Mouse (Mus musculus) spleen, adult 18-20 months (tissue): ENCODE data around the gene Reep1.

Experiments used
- DNase-seq, 2 experiments: peaks; one replicate each; pipeline ENCODE4 v3.0.0; 2022; ENCODE audit warnings: mixed read lengths in 2 of 2

Gene Reep1

DNA sequence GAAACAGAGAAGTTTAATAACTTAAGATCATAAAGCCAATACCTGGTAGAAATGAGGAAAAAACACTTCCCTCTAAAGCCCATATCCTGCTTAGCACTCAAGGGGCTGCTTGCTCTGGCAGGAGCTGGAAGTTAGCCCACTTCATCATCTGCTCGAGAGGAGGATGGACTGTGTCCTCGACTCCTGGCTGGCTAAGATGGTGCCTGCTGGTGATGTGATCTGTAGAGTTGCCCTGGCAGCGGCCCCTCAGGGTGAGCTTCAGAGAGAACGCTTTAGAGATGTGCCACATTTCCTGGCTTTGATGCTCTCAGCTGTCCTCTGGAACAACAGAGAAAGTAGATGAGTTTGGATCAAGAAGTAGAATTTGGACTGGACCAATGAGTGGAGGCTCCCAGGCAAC is 31.2 kb downstream of the Reep1 start:
- no peak for DNase-seq

DNA sequence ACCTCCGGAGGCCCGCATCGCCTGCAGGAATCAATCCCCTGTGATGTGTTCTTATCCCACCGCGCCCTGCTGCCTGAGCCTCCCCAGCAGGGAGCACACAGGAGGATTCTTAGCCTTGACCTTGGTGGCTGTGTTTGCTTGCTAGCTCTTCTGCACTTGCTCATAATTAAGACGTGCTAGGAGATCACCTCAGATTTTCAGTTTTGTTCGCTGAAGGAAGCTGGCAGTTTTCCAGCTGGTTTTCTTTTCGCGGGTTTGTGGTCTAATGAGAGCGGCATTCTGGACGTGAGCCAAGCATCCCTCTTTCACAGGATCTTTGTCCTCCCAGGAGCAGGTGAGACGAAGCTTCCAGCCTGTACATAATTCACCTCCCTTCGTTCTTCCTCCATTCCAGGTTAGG is 33.6 kb downstream of the Reep1 start:
- no peak for DNase-seq

DNA sequence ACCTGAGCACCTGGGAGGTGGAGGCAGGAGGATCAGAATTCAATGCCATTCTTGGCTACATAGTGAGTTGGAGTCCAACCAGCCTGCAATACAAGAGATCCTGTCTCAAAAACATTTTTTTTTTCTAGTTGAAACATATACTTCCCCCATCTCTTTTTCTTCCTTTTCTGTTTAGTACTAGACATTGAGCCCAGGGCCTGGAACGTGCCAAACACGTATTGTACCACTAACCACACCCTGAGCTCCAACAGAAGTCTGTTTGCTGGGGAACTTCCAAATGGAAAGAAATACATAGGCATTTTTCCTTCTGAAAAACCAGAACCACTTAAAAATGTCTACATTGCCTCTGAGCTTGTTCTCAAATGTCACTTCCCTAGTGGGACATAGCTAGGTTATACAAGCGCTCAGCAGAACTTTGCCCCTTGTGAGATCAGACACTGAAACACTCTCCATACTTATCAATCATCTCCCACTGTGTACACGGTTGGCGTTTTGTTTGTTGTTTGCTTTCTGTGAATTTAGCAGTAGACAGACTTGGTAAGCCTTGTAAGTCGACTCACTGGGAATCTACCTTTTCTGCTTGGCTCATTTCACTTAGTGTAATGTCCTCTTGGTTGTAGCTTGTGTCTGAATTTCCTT is 34.8 kb downstream of the Reep1 start:
- DNase-seq = no peak

GRCm38 (mm10) chr6:71744934-71745333 is 37.6 kb downstream of the Reep1 start:
- no peak for DNase-seq

- DNase-seq = no peak
Observed at GRCm38 (mm10) chr6:71745482-71746234, 38.3 kb downstream of the Reep1 start.

DNA sequence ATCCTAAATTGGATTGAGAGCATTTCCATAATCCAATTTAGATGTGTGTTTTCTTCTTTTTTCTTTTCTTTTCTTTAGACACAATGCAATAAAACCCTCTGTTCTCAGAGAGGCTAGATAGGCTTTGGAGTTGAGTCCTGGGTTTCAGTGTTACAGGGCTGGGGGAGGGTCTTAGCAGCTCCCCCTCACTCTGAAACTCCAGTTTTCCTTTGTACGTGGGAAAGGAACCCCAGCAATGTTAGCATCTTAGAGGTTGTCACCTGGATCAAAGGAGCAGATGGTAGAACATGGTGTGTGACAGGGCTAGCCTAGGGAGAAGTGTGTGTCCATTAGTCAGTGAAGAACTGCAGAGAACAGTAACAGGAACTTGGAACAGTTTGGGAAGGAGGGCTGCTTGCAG is 38.9 kb downstream of the Reep1 start:
- no peak for DNase-seq

DNA sequence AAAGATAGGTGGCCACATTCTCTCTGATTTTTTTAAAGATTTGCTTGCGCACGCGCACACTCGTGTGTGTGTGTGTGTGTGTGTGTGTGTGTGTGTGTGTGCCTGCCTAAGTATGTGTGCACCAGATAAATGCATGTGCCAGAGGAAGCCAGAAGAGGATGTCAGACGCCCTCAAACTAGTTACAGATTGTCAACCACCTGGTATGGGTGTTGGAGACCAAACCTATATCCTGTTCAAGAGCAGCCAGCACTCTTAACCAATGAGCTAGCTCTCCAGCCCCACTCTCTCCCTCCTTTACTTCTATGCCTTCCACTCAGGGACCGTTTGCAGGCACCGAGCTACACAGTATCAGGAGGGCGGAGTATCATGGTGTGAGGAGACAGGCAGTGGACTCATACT is 39.5 kb downstream of the Reep1 start:
- DNase-seq = no peak

- DNase-seq = no peak
Observed at GRCm38 (mm10) chr6:71751602-71752001, 44.2 kb downstream of the Reep1 start.

- DNase-seq = no peak
Observed at GRCm38 (mm10) chr6:71752791-71753464, 45.6 kb downstream of the Reep1 start.

- DNase-seq = no peak
Observed at GRCm38 (mm10) chr6:71757039-71757894, 49.9 kb downstream of the Reep1 start.

- no peak for DNase-seq
Observed at GRCm38 (mm10) chr6:71758780-71759179, 51.4 kb downstream of the Reep1 start.

DNA sequence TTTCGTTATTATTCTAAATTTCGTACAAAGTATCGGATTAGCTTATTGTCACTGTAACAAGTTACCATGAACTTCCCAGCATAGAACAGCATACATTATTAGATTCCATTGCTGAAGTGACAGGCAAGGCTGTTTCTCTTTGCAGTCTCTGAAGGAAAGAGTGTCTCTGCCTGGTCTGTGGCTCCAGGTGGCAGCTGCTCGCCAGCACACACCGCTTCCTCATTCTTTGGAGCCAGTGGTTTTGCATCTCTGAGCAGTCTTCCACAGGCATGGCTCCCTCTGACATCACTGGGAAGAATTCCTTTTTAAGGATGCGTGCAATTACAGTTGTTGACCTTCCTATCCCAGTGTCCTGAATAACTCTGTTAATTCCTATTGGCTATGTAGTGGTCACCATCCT is 52.7 kb downstream of the Reep1 start:
- no peak for DNase-seq

DNA sequence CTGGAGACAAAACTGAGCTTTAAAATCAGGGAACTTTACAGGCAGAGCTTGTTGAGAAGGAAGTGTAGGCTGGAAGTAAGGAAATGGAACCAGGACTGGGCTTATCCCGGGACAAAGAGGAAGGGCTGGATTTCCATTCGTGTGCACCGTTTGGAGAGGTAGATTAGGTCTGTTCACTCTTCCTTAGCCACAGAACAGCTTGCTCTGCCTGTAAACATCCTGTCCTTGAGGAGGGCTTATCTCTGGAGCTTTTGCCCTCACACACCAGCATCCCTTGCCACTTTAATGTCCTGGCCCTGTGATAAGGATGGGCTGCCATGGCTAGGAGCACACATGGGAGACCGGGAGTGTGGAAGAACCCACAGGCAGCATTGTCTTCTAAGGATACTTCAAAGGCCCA is 60.4 kb downstream of the Reep1 start:
- no peak for DNase-seq

- DNase-seq = no peak
Observed at GRCm38 (mm10) chr6:71769901-71770690, 62.7 kb downstream of the Reep1 start.

- no peak for DNase-seq
Observed at GRCm38 (mm10) chr6:71770856-71771255, 63.5 kb downstream of the Reep1 start.

GRCm38 (mm10) chr6:71771282-71771681 is 63.9 kb downstream of the Reep1 start:
- no peak for DNase-seq

GRCm38 (mm10) chr6:71772156-71772555 is 64.8 kb downstream of the Reep1 start:
- DNase-seq = no peak

DNA sequence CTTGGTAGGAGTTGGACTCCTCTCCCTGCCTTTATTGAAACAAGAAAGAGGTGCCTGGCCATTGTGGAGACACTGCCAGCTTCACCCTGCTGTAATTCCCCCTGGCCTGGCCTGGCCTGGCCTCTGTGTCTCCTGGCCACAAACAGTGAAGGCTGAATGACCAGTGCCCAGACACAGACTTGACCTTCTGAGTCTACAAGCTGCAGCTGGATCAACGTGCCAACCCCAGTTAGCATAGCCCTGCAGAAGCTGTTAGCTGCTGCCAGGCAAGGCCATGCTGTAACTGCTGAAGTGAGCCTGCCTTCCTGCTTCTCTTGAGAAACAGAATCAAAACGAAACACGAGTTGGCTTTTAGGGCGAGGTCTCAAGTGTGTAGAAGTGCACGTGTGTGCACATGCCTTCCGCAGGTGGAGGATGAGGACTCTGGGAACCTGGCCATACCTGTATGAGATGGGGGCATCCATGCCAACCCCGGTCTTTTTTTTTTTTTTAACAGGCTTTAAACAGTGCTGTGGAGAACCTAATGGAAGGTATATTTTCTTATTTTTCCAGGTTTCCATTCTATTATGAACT is 65.4 kb downstream of the Reep1 start:
- DNase-seq = no peak

DNA sequence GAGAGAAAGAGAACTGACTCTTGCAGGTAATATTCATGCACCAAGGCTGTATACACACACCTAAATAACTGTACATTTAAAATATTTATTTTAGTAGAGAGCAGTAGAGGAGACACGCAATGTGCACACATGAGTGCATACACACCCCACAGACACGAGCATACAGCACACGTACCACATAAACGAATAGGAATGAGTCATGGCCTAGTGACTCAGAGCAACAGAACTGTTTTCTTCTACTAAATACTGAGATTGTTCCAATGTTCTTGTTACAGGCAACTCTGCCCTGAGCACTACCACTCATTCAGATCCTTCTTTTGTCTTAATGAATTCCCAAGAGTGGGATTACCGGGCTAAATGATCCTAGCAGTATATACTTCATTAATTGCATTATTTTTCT is 70.7 kb downstream of the Reep1 start:
- DNase-seq = no peak

DNA sequence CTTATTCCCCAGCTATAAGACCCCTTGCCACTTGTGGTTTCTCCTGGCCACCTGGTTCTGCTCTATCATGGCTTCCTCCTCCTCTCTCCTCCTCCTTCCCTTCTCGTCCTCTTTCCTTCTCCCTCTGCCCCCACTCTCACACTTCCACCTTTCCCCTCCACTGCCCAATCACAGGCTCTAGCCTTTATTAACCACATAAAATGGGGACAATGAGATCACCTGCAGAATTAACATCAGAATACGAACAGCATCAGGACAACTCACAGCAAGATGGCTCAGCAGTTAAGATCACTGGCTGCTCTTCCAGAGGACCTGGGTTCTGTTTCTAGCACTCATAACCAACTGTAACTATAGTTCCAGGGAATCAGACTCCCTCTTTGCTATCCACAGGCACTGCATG is 72.5 kb downstream of the Reep1 start:
- no peak for DNase-seq

DNA sequence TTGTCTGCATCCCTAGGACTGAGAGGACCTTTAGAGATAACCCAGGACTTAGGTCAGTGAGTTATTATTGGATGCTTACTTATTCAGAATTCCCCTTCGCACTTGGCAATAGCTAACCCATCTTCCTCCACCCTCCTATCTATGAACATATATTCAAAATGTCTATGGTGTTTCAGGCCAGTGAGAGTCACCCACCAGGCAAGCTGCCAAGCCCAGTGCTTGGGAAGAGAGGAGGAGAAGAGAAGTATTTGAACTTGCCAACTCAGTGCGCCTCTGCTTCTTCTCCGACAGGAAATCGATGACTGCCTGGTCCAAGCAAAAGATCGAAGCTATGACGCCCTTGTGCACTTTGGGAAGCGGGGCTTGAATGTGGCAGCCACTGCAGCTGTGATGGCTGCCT is 73.1 kb downstream of the Reep1 start:
- no peak for DNase-seq

- DNase-seq = no peak
Observed at GRCm38 (mm10) chr6:71783165-71783564, 75.8 kb downstream of the Reep1 start.
